Mouse (Mus musculus) hindbrain, embryonic 10.5 days (tissue): Measurements from ENCODE around the gene Gnaz. TPM values are rescaled to one million over a fixed set of nuclear protein-coding genes. Genes with fewer than 3 reads are reported as not detected.
A peak's percentile ranks its signal among the peaks of the same experiment; 100 is the strongest.

ENCODE experiments used
- DNase-seq: peaks from one replicate; pipeline ENCODE4 v3.0.0-alpha.2; 2017; ENCODE audit warnings: low spot score
- H3K27ac ChIP-seq: fragments of 300-500 bp; sonication (generic); 2 replicates; pipeline ENCODE4 v1.5.1; 2016; ENCODE audit warnings: mild to moderate bottlenecking, moderate library complexity
- H3K27me3 ChIP-seq: fragments of 300-500 bp; sonication (generic); 2 replicates; pipeline ENCODE4 v1.6.1; 2016; ENCODE audit warnings: mild to moderate bottlenecking; ENCODE audit not compliant: poor library complexity, insufficient read depth, severe bottlenecking
- H3K36me3 ChIP-seq: fragments of 300-500 bp; sonication (generic); 2 replicates; pipeline ENCODE4 v1.6.1; 2016; ENCODE audit warnings: mild to moderate bottlenecking, moderate library complexity
- H3K4me1 ChIP-seq: fragments of 300-500 bp; sonication (generic); replicated peaks from 2 replicates; pipeline ENCODE4 v1.6.1; 2016; ENCODE audit warnings: mild to moderate bottlenecking
- H3K4me3 ChIP-seq: fragments of 300-500 bp; sonication (generic); 2 replicates; pipeline ENCODE4 v1.5.1; 2016; ENCODE audit warnings: mild to moderate bottlenecking, moderate library complexity
- H3K9me3 ChIP-seq: fragments of 300-500 bp; sonication (generic); 2 replicates; pipeline ENCODE4 v1.6.1; 2016; ENCODE audit warnings: mild to moderate bottlenecking, moderate library complexity
- WGBS: fragments of 180-500 bp; shearing (Covaris S2); methylation state at CpG from one replicate; pipeline ENCODE4 v1.1.7; 2016; 5-methylcytosine and 5-hydroxymethylcytosine counted together
- polyA plus RNA-seq: library from polyadenylated mRNA; unstranded; fragments of >200 nt; fragmentation: Nextera tagmentation; extraction: Ambion mirVana; gene quantifications from 2 replicates; pipeline ENCODE4 v1.2.1, GENCODE M21; 2016

Gnaz gene
- 9.9 and 15.0 TPM in 2 replicates for polyA plus RNA-seq

GRCm38 (mm10) chr10:74966850-74967451 is at the start of gene Gnaz:
TSS of gene Gnaz (plus strand) at chr10:74967177.
- peaks cover 65% of the 10 kb centered on the region for H3K27me3 ChIP-seq
- H3K27ac ChIP-seq: peak within 1 kb of the TSS; percentile 88
- WGBS: under 1% methylated on average over 82 of the region's 83 CpGs
- H3K9me3 ChIP-seq: no peaks in the 10 kb centered on the region
- peak within 1 kb of the TSS; percentile 77 for H3K4me3 ChIP-seq
- DNase-seq: peak; percentile 97
- peaks cover 33% of the 10 kb centered on the region for H3K4me1 ChIP-seq
- H3K36me3 ChIP-seq: no peaks in the 10 kb centered on the region

DNA sequence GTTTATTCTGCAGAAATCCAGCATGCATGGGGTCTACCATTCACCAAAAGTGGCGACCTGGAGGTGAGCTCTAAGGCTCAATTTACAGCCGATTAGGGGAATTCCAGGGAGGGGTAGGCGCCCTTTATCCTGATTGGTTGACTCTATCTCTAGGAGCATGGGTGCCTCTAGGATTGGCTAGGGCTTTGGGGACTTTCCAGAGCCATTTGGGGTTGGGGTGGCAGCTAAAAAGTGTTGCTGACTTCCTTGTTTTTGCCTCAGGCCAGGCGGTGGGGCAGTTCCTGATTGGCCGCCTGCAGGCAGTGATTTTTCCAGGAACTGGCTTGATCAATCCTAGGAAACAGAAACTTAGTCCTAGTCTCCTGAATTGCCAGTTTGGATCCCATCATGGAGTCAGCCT is 47.7 kb upstream of the Gnaz start:
- no peak overlapping the region for H3K4me3 ChIP-seq
- DNase-seq: no peak
- H3K4me1 ChIP-seq: peaks cover 9% of the 10 kb centered on the region; the same call in 1 of the 2 replicates
- H3K27me3 ChIP-seq: no peaks in the 10 kb centered on the region
- H3K27ac ChIP-seq: no peak overlapping the region
- H3K9me3 ChIP-seq: no peaks in the 10 kb centered on the region
- WGBS: 42% methylated on average over 5 of the region's 5 CpGs
- H3K36me3 ChIP-seq: no peaks in the 10 kb centered on the region

DNA sequence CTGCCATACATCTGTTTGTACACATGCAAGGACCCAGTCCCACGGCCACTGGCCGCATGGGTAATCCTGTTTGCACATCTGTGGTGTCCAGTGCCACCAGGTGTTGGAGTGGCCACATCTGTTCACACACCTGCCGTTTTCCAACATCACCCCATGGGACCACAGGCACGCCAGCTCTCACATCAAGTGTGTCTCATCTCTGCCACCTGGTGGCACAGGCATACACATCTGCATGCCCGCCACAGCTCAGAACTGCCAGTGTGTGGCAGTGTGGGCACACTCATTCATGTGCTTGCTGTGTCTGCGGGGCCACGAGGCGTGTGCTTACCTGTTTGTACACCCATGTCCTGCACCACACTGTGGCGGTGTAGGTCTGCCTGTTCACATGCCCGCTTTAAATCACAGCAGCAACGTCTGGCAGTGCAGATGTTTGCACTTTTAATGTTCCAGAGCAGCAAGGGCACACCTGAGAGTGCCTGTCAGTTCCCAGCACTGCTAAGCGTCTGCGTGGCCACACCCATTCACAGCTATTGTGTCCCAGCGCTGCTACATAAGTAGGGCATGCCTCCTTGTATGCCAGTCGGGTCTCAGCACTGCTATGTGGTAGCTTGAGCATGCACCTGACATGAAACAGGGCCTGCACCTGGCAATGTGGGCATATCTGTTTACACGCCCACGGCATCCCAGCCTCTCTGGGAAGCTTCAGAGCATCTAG is 46.0 kb upstream of the Gnaz start:
- Histone ChIP-seq H3K27ac (no peak overlapping the region), H3K4me3 (no peak overlapping the region), H3K27me3 (no peaks in the 10 kb centered on the region), H3K9me3 (no peaks in the 10 kb centered on the region), H3K4me1 (peaks cover 15% of the 10 kb centered on the region), H3K36me3 (no peaks in the 10 kb centered on the region)
- WGBS: 47% methylated on average over 17 of the region's 17 CpGs
- DNase-seq: peak; percentile 33

DNA sequence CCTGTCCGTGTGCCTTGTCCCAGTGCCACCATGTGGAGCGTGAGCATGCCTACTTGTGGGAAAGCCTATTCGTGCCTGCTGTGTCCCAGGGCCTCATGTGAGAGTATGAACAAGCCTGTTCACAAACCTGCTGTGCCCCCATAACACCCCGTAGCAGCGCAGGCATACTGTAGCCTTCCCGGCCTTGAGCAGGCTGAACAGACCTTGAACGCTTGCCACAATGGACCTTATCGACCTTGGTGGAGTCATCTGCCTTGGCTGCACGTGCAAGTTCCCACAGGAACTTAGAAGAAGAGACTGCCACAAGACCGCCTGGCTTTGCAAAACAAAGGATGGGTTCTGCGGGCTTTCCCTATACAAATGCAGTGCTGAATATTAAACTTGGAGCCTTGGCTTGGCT is 45.4 kb upstream of the Gnaz start:
- H3K9me3 ChIP-seq: no peaks in the 10 kb centered on the region
- no peak overlapping the region for H3K4me3 ChIP-seq
- H3K27me3 ChIP-seq: no peaks in the 10 kb centered on the region
- no peak overlapping the region for H3K27ac ChIP-seq
- H3K4me1 ChIP-seq: peaks cover 15% of the 10 kb centered on the region
- no peaks in the 10 kb centered on the region for H3K36me3 ChIP-seq
- WGBS: 82% methylated on average over 11 of the region's 11 CpGs
- DNase-seq: no peak

DNA sequence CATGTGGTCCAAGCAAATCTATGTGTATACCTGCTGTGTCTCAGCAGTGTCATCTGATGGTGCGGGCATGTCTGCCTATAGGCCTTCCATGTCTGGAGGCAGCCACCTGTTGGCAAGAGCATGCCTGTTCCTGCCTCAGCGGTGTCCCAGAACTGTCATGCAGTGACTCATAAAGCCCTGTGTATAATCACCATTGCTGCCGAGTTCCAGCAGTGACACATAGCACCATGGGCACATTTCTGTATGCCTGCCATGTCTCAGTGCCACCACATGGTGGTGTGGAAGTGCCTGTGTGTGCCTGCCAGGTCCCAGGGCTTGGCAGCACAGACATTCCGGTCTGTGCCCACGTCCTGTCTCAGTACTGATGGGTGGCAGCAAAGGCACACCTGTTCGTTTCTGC is 44.2 kb upstream of the Gnaz start:
- no peak overlapping the region for H3K27ac ChIP-seq
- peaks cover 15% of the 10 kb centered on the region for H3K4me1 ChIP-seq
- H3K36me3 ChIP-seq: no peaks in the 10 kb centered on the region
- H3K4me3 ChIP-seq: no peak overlapping the region
- 77% methylated on average over 6 of the region's 6 CpGs for WGBS
- no peaks in the 10 kb centered on the region for H3K27me3 ChIP-seq
- no peaks in the 10 kb centered on the region for H3K9me3 ChIP-seq
- DNase-seq: no peak

GRCm38 (mm10) chr10:74924274-74924673 is 42.7 kb upstream of the Gnaz start:
- WGBS: 91% methylated on average over 14 of the region's 14 CpGs

GRCm38 (mm10) chr10:74925324-74925723 is 41.7 kb upstream of the Gnaz start:
- peaks cover 11% of the 10 kb centered on the region for H3K4me1 ChIP-seq
- H3K4me3 ChIP-seq: peak overlapping the region; percentile 36
- H3K9me3 ChIP-seq: no peaks in the 10 kb centered on the region
- WGBS: 16% methylated on average over 21 of the region's 21 CpGs
- DNase-seq: peak; percentile 57
- no peaks in the 10 kb centered on the region for H3K27me3 ChIP-seq
- no peaks in the 10 kb centered on the region for H3K36me3 ChIP-seq
- H3K27ac ChIP-seq: no peak overlapping the region

More at GRCm38 (mm10) chr10:74924274-74924673, 42.7 kb upstream of the Gnaz start:
- Histone ChIP-seq H3K4me3 (no peak overlapping the region), H3K4me1 (peaks cover 13% of the 10 kb centered on the region), H3K27ac (no peak overlapping the region), H3K27me3 (no peaks in the 10 kb centered on the region), H3K36me3 (no peaks in the 10 kb centered on the region), H3K9me3 (no peaks in the 10 kb centered on the region)
- no peak for DNase-seq

DNA sequence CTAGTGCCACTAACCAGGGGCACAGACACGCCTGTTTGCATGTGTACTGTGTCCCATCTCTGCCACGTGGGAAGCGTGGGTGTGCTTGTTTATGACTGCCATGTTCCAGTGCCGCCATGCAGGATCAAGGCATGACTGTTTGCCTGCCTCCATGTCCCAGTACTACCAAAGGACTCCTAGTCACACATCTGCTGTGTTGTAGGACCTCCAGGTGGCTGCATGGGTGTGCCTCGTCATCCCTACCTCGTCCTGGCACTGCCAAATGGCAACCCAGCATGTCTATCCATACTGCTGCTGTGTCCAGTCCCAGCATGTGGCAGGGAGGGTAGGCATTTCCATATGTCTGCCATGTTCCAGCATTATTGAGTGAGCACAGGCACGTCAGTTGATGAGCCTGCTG is 38.7 kb upstream of the Gnaz start:
- H3K36me3 ChIP-seq: no peaks in the 10 kb centered on the region
- H3K9me3 ChIP-seq: no peaks in the 10 kb centered on the region
- peaks cover 6% of the 10 kb centered on the region for H3K4me1 ChIP-seq
- no peak overlapping the region for H3K27ac ChIP-seq
- H3K27me3 ChIP-seq: no peaks in the 10 kb centered on the region
- no peak overlapping the region for H3K4me3 ChIP-seq
- peak; percentile 1 for DNase-seq
- WGBS: 85% methylated on average over 7 of the region's 7 CpGs

GRCm38 (mm10) chr10:74929578-74929977 is 37.4 kb upstream of the Gnaz start:
- no peak overlapping the region for H3K4me3 ChIP-seq
- peaks cover 6% of the 10 kb centered on the region for H3K4me1 ChIP-seq
- H3K27ac ChIP-seq: no peak overlapping the region
- DNase-seq: peak; percentile 5
- H3K27me3 ChIP-seq: no peaks in the 10 kb centered on the region
- 74% methylated on average over 6 of the region's 6 CpGs for WGBS
- no peaks in the 10 kb centered on the region for H3K9me3 ChIP-seq
- H3K36me3 ChIP-seq: no peaks in the 10 kb centered on the region

- H3K27ac ChIP-seq: no peak overlapping the region
- peaks cover under 1% of the 10 kb centered on the region for H3K4me1 ChIP-seq
- H3K27me3 ChIP-seq: no peaks in the 10 kb centered on the region
- DNase-seq: peak; percentile 1
- WGBS: 79% methylated on average over 3 of the region's 3 CpGs
- no peaks in the 10 kb centered on the region for H3K36me3 ChIP-seq
- no peak overlapping the region for H3K4me3 ChIP-seq
- no peaks in the 10 kb centered on the region for H3K9me3 ChIP-seq
Measured at GRCm38 (mm10) chr10:74930541-74930940, 36.4 kb upstream of the Gnaz start.

GRCm38 (mm10) chr10:74931631-74932030 is 35.3 kb upstream of the Gnaz start:
- 88% methylated on average over 6 of the region's 6 CpGs for WGBS
- H3K36me3 ChIP-seq: no peaks in the 10 kb centered on the region
- no peak for DNase-seq

GRCm38 (mm10) chr10:74932487-74932886 is 34.5 kb upstream of the Gnaz start:
- DNase-seq: peak; percentile 1
- no peaks in the 10 kb centered on the region for H3K9me3 ChIP-seq
- no peak overlapping the region for H3K4me3 ChIP-seq
- H3K36me3 ChIP-seq: no peaks in the 10 kb centered on the region
- H3K4me1 ChIP-seq: no peaks in the 10 kb centered on the region
- H3K27me3 ChIP-seq: no peaks in the 10 kb centered on the region
- 90% methylated on average over 6 of the region's 6 CpGs for WGBS
- no peak overlapping the region for H3K27ac ChIP-seq

More at GRCm38 (mm10) chr10:74931631-74932030, 35.3 kb upstream of the Gnaz start:
- Histone ChIP-seq H3K4me3 (no peak overlapping the region), H3K27me3 (no peaks in the 10 kb centered on the region), H3K27ac (no peak overlapping the region), H3K4me1 (no peaks in the 10 kb centered on the region), H3K9me3 (no peaks in the 10 kb centered on the region)

- Histone ChIP-seq H3K36me3 (no peaks in the 10 kb centered on the region), H3K9me3 (no peaks in the 10 kb centered on the region), H3K27me3 (no peaks in the 10 kb centered on the region), H3K27ac (no peak overlapping the region), H3K4me3 (no peak overlapping the region), H3K4me1 (no peaks in the 10 kb centered on the region)
- DNase-seq: peak; percentile 1
- WGBS: 88% methylated on average over 19 of the region's 19 CpGs
Measured at GRCm38 (mm10) chr10:74933548-74934190, 33.3 kb upstream of the Gnaz start.
